Mouse (Mus musculus): ENCODE measurements around the gene Aph1c.
"Not testable (repeated sequence)": the region's sequence is repeated elsewhere in the genome, so short reads cannot be mapped to it uniquely, and the experiment has no call there.

The Aph1c gene

GRCm38 (mm10) chr9:66832366-66832908 lies 2.1 kb downstream of the Aph1c start:
- DNase-seq (ENCODE audit: low read depth): no peak

- DNase-seq (ENCODE audit: low read depth): peak; percentile 59
These were observed 8.5 kb downstream of the Aph1c start for GRCm38 (mm10) chr9:66825990-66826389.

- not testable (repeated sequence) for DNase-seq (ENCODE audit: low read depth)
These were observed 12.3 kb downstream of the Aph1c start for GRCm38 (mm10) chr9:66822255-66822654.

GRCm38 (mm10) chr9:66820996-66821395 lies 13.5 kb downstream of the Aph1c start:
- no peak for DNase-seq (ENCODE audit: low read depth)

GRCm38 (mm10) chr9:66813392-66813791 lies 21.1 kb downstream of the Aph1c start:
- DNase-seq (ENCODE audit: low read depth): no peak

- not testable (repeated sequence) for DNase-seq (ENCODE audit: low read depth)
These were observed 28.6 kb downstream of the Aph1c start for GRCm38 (mm10) chr9:66805951-66806350.

- no peak for DNase-seq (ENCODE audit: low read depth)
These were observed 32.6 kb downstream of the Aph1c start for GRCm38 (mm10) chr9:66801947-66802346.

- DNase-seq (ENCODE audit: low read depth): no peak
These were observed 37.8 kb downstream of the Aph1c start, which contains the start of gene Gm10647 for GRCm38 (mm10) chr9:66796739-66797138. Gm10647 (plus strand) TSS chr9:66797039.

- peak; percentile 96 for DNase-seq (ENCODE audit: low read depth)
These were observed 38.8 kb downstream of the Aph1c start, which contains the start of gene Aph1b for GRCm38 (mm10) chr9:66795464-66796324. Aph1b (minus strand) TSS chr9:66795490.

- DNase-seq (ENCODE audit: low read depth): no peak
These were observed 39.7 kb downstream of the Aph1c start for GRCm38 (mm10) chr9:66794629-66795463.

GRCm38 (mm10) chr9:66787821-66788220 lies 46.7 kb downstream of the Aph1c start:
- DNase-seq (ENCODE audit: low read depth): peak; percentile 32

- not testable (repeated sequence) for DNase-seq (ENCODE audit: low read depth)
These were observed 50.0 kb downstream of the Aph1c start for GRCm38 (mm10) chr9:66784552-66784951.

- DNase-seq (ENCODE audit: low read depth): no peak
These were observed 63.8 kb downstream of the Aph1c start for GRCm38 (mm10) chr9:66770701-66771100.

GRCm38 (mm10) chr9:66769275-66769674 lies 65.3 kb downstream of the Aph1c start:
- DNase-seq (ENCODE audit: low read depth): no peak

GRCm38 (mm10) chr9:66768721-66769120 lies 65.8 kb downstream of the Aph1c start:
- DNase-seq (ENCODE audit: low read depth): no peak
